Mouse (Mus musculus) layer of hippocampus, adult 2 months (tissue): ENCODE data around the gene Cflar. TPM values are rescaled to one million over a fixed set of nuclear protein-coding genes. Genes with fewer than 3 reads are reported as not detected.

Experiments used
- DNase-seq, 2 experiments: peaks; one replicate each; pipeline ENCODE4 v3.0.0; 2022; ENCODE audit warnings: low spot score in 2 of 2
- H3K27ac ChIP-seq: fragments of 200-600 bp; 2 replicates; pipeline ENCODE4 v1.8.1; 2022
- H3K4me3 ChIP-seq: fragments of 200-600 bp; 2 replicates; pipeline ENCODE4 v1.8.1; 2022; ENCODE audit warnings: mild to moderate bottlenecking
- CTCF ChIP-seq: fragments of 200-600 bp; conservative IDR thresholded peaks from 2 replicates; pipeline ENCODE4 v1.8.1; 2022; ENCODE audit warnings: antibody characterized with exemption, mild to moderate bottlenecking, moderate library complexity
- total RNA-seq, 2 experiments: library from RNA; stranded (reverse); gene quantifications; 2 replicates each; pipeline ENCODE4 v1.2.3; 2021

The Cflar gene
- total RNA-seq, 2 experiments from 2014 or later: 32.9 to 35.2 TPM

GRCm38 (mm10) chr1:58715536-58715935 lies 4.2 kb downstream of the Cflar start:
- TF ChIP-seq CTCF: no peak
- no peak overlapping the region for H3K4me3 ChIP-seq
- DNase-seq: no peak
- 0 out of 2 replicates have a peak overlapping the region, but pooled peaks have one; percentile 2 for H3K27ac ChIP-seq

- H3K4me3 ChIP-seq: no peak overlapping the region
- TF ChIP-seq CTCF: no peak
These were observed 5.0 kb downstream of the Cflar start for GRCm38 (mm10) chr1:58716162-58716882.

GRCm38 (mm10) chr1:58716883-58717220 lies 5.5 kb downstream of the Cflar start:
- TF ChIP-seq CTCF: no peak
- H3K4me3 ChIP-seq: no peak overlapping the region
- DNase-seq: no peak
- H3K27ac ChIP-seq: no peak overlapping the region

More at GRCm38 (mm10) chr1:58716162-58716882, 5.0 kb downstream of the Cflar start:
- 0 out of 2 replicates have a peak overlapping the region, but pooled peaks have one; percentile 2 for H3K27ac ChIP-seq
- DNase-seq: no peak

- no peak overlapping the region for H3K4me3 ChIP-seq
- no peak for DNase-seq
- TF ChIP-seq CTCF: no peak
- no peak overlapping the region for H3K27ac ChIP-seq
These were observed 6.4 kb downstream of the Cflar start for GRCm38 (mm10) chr1:58717589-58718270.

- Histone ChIP-seq H3K4me3 (no peak overlapping the region), H3K27ac (no peak overlapping the region)
- no peak for DNase-seq
- TF ChIP-seq CTCF: no peak
These were observed 8.1 kb downstream of the Cflar start for GRCm38 (mm10) chr1:58719356-58719945.

- H3K4me3 ChIP-seq: no peak overlapping the region
These were observed 8.8 kb downstream of the Cflar start for GRCm38 (mm10) chr1:58720090-58720489.

GRCm38 (mm10) chr1:58720988-58721387 lies 9.7 kb downstream of the Cflar start:
- Histone ChIP-seq H3K4me3 (no peak overlapping the region), H3K27ac (no peak overlapping the region)
- TF ChIP-seq CTCF: no peak
- no peak for DNase-seq

More at GRCm38 (mm10) chr1:58720090-58720489, 8.8 kb downstream of the Cflar start:
- no peak for DNase-seq
- no peak for TF ChIP-seq CTCF
- H3K27ac ChIP-seq: no peak overlapping the region

- DNase-seq: no peak
- no peak for TF ChIP-seq CTCF
- no peak overlapping the region for H3K4me3 ChIP-seq
These were observed 11.0 kb downstream of the Cflar start for GRCm38 (mm10) chr1:58722115-58722938.

GRCm38 (mm10) chr1:58723062-58723808 lies 11.9 kb downstream of the Cflar start:
- DNase-seq: no peak
- H3K27ac ChIP-seq: peak overlapping the region; percentile 50; the same call in 1 of the 2 replicates
- TF ChIP-seq CTCF: no peak
- no peak overlapping the region for H3K4me3 ChIP-seq

More at GRCm38 (mm10) chr1:58722115-58722938, 11.0 kb downstream of the Cflar start:
- 0 out of 2 replicates have a peak overlapping the region, but pooled peaks have one; percentile 18 for H3K27ac ChIP-seq

- no peak for DNase-seq
- peak; percentile 25 for TF ChIP-seq CTCF
- H3K27ac ChIP-seq: peak overlapping the region; percentile 50
- no peak overlapping the region for H3K4me3 ChIP-seq
These were observed 12.6 kb downstream of the Cflar start for GRCm38 (mm10) chr1:58723809-58724405.

- TF ChIP-seq CTCF: no peak
- no peak for DNase-seq
- Histone ChIP-seq H3K27ac (peak overlapping the region; percentile 36; the same call in 1 of the 2 replicates), H3K4me3 (no peak overlapping the region)
These were observed 13.2 kb downstream of the Cflar start for GRCm38 (mm10) chr1:58724533-58724932.
